Mouse (Mus musculus) spleen, adult 2 months (tissue): Measurements from ENCODE around the gene Slc35b4. TPM values are rescaled to one million over a fixed set of nuclear protein-coding genes. Genes with fewer than 3 reads are reported as not detected.

ENCODE experiments used
- DNase-seq, 2 experiments: peaks; one replicate each; pipeline versions ENCODE4 v3.0.0 to v3.0.0-alpha.2; 2012 to 2021; ENCODE audit warnings: low spot score in 2 of 2, low read depth in 1 of 2
- H3K27ac ChIP-seq: fragments of 200-500 bp; 2 replicates; pipeline ENCODE4 v1.5.1; 2012; ENCODE audit warnings: low read length, inconsistent platforms; ENCODE audit not compliant: insufficient read depth
- H3K27me3 ChIP-seq: fragments of 200-500 bp; 2 replicates; pipeline ENCODE4 v1.6.1; 2012; ENCODE audit warnings: mild to moderate bottlenecking, moderate library complexity, low read length, inconsistent platforms; ENCODE audit not compliant: control insufficient read depth, insufficient read depth
- H3K36me3 ChIP-seq: fragments of 200-500 bp; 2 replicates; pipeline ENCODE4 v1.6.1; 2012; ENCODE audit warnings: mild to moderate bottlenecking, low read length, inconsistent platforms; ENCODE audit not compliant: control insufficient read depth, insufficient read depth
- H3K4me1 ChIP-seq: fragments of 200-500 bp; 2 replicates; pipeline ENCODE4 v1.6.1; 2011; ENCODE audit warnings: inconsistent platforms; ENCODE audit not compliant: control insufficient read depth, insufficient read depth, insufficient read length
- H3K4me3 ChIP-seq: fragments of 200-500 bp; 2 replicates; pipeline ENCODE4 v1.5.1; 2011; ENCODE audit warnings: mild to moderate bottlenecking, inconsistent platforms; ENCODE audit not compliant: insufficient read depth, insufficient read length; ENCODE audit errors: extremely low read depth
- CTCF ChIP-seq: fragments of 200-500 bp; IDR thresholded peaks from 2 replicates; pipeline ENCODE4 v1.5.1; 2011; ENCODE audit warnings: mild to moderate bottlenecking, inconsistent platforms; ENCODE audit not compliant: insufficient read depth, insufficient read length, insufficient replicate concordance; ENCODE audit errors: extremely low read depth
- POLR2A ChIP-seq: fragments of 200-500 bp; IDR thresholded peaks from 2 replicates; pipeline ENCODE4 v1.6.1; 2011; ENCODE audit warnings: low read depth, low read length, inconsistent platforms
- WGBS: fragments of 180-500 bp; shearing (Covaris S2); methylation state at CpG from one replicate; pipeline ENCODE4 v1.1.7; 2018; 5-methylcytosine and 5-hydroxymethylcytosine counted together
- polyA plus RNA-seq: library from polyadenylated mRNA; depleted of rRNA; stranded (reverse); fragments of >200 nt; gene quantifications from 2 replicates; pipeline ENCODE4 v1.2.3, GENCODE M21; 2012; rRNA removed

Gene Slc35b4
- polyA plus RNA-seq, result 11.5 and 12.2 TPM in 2 replicates

DNA sequence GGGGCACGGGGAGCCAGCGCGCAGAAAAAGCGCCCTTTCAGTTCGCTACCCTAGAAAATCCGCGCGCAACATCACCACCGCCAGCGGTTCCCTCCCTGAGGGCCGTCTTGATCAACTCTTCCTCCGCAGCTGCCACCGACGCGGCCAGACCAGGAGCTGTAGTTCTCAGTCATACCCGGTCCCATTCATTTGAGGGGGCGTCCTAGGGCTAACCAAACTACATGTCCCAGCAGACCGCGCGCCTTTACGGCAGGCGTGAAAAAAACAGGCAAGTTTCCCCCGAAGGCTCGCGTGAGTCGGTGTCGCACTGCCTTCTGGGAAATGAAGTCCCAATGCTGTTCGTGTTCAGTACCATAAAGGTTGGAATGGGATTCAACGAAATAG is at the start of gene Slc35b4:
TSS of gene Slc35b4 (minus strand) at position 248 of the 384 bp plus-strand sequence.
- TF ChIP-seq CTCF (no peak), POLR2A (peak; percentile 48)
- H3K4me3 ChIP-seq, result peak within 1 kb of the TSS; percentile 77
- peak; percentile 90 to 95 for DNase-seq
- no peaks in the 10 kb centered on the region for H3K27me3 ChIP-seq
- H3K27ac ChIP-seq, result peak within 1 kb of the TSS; percentile 64
- WGBS, result under 1% methylated on average over 29 of the region's 29 CpGs
- peaks cover 5% of the 10 kb centered on the region for H3K4me1 ChIP-seq
- no peaks in the 10 kb centered on the region for H3K36me3 ChIP-seq

DNA sequence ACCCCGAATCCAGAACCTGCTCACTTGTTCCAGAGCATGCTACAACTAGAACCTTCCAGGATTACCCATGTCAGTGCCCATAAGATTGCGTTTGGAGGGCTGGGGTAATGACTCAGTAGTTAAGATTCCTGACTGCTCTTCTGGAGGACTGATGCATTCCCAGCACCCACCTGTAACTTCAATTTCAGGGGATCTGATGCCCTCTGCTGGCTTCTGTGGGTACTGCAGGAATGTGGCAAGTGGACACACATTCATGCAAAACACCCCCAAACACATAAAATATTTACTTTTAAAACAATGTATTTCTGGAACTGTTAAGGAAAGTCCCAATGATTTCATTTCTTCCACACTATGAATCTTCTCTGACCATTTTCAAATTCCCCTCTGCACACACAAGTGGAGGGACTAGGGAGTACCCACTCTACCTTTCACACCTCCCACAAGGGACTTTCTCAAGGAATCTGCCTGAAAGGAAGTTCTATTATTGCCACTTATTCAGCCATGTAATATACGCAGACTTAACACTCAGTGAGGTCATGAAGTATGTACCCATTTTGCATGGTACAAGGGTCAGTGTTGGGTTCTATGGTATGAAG is 48.2 kb upstream of the Slc35b4 start:
- DNase-seq, result no peak
- Histone ChIP-seq H3K4me1 (no peaks in the 10 kb centered on the region; the same call in 1 of the 2 replicates), H3K4me3 (no peak overlapping the region), H3K27me3 (no peaks in the 10 kb centered on the region), H3K27ac (no peak overlapping the region), H3K36me3 (no peaks in the 10 kb centered on the region)
- TF ChIP-seq POLR2A (no peak), CTCF (no peak)
- 91% methylated on average over 3 of the region's 3 CpGs for WGBS

DNA sequence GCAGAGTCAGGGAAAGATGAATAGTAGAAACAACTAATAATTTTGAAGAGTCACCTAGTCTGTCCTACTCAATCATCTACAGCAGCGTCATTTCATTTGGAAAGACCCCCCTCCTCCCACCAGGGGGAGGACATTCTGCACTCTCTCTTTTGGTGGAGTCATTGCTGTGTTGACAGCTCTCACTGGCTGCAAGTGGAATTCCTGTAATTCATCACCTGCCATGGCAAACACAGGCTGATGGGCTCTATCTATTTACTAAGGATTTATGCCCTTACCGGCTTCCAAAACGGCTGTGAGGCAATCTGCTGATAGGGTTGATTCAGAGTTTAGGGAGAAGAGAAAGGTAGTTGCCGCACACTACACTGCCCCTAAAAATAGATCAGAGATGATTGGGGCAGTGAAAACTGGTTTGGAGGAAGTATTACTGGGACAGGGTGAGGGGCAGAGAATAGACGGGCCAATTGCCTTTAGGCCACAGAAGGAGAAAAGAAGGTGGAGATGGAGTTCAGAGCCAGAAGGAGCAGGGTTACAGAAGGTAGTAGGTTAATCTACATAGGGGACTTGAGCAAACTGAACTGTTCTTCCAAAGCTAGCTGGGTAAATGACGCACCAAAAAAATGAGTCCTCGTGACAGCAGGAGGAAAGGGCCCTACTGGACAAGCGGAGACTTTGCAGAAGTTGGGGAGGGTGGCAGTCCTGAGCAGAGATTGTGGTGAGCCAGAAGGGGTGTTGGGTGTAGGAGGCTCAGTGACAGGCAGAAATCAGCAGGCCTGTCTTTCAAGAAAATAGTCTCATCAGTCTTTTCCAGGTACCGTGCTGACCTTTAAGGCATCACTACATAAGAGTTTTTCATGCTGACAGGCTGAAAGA is 39.8 kb upstream of the Slc35b4 start:
- no peaks in the 10 kb centered on the region for H3K36me3 ChIP-seq
- TF ChIP-seq CTCF, result no peak
- no peak for TF ChIP-seq POLR2A
- H3K27me3 ChIP-seq, result no peaks in the 10 kb centered on the region
- WGBS, result 37% methylated on average over 9 of the region's 9 CpGs
- DNase-seq, result no peak
- H3K4me1 ChIP-seq, result no peaks in the 10 kb centered on the region
- no peak overlapping the region for H3K4me3 ChIP-seq
- H3K27ac ChIP-seq, result no peak overlapping the region

DNA sequence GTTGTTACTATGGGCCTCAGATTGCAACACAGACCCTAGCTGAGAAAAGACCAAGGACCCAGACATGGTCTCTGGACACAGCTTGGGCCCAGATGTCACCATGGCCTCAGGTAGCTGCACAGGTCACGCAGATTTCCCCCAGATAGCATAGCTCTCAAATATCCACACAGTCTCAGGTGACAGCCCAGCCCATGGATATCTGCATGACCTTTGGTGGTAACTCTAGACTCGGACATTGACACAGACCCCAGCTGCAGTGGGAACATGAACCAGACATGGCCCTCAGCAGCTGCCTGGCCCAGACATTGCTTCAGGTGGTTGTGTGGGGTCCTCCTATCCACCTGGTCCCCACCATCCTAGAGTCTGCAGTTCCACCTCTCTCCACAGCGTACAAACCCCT is 28.8 kb upstream of the Slc35b4 start:
- TF ChIP-seq CTCF (no peak), POLR2A (no peak)
- no peak for DNase-seq
- H3K27me3 ChIP-seq, result no peaks in the 10 kb centered on the region
- H3K36me3 ChIP-seq, result no peaks in the 10 kb centered on the region
- WGBS, result 86% methylated on average over 3 of the region's 3 CpGs
- H3K27ac ChIP-seq, result no peak overlapping the region
- no peak overlapping the region for H3K4me3 ChIP-seq
- no peaks in the 10 kb centered on the region for H3K4me1 ChIP-seq

- no peaks in the 10 kb centered on the region for H3K27me3 ChIP-seq
- H3K4me3 ChIP-seq, result no peak overlapping the region
- H3K36me3 ChIP-seq, result no peaks in the 10 kb centered on the region
- TF ChIP-seq CTCF (peak; percentile 27; the same call in 1 of the 2 replicates), POLR2A (no peak)
- H3K4me1 ChIP-seq, result no peaks in the 10 kb centered on the region
- no peak overlapping the region for H3K27ac ChIP-seq
- DNase-seq, result peak in 1 of 2 experiments; percentile 19
- WGBS, result 49% methylated on average over 8 of the region's 8 CpGs
These were observed 28.2 kb upstream of the Slc35b4 start for GRCm38 (mm10) chr6:34204971-34205572.

DNA sequence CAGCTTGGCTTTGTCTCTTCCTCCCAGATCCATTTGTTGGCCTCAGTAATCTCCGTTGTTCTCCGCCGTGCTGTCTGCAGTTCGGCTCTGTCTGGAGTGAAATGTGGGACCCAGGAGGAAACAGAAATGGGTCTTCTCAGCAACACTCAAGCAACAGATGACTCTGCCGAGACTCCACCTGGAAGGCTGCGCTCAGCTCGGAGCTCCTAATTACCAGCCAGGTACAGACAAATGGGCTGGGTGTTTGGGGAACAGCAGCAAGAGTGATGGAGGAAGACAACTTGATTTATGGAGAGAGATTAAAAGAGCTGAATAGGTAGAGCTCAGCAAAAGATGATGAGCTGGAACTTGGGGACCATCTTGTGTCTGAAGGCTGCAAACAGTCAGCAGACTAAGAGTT is 26.6 kb upstream of the Slc35b4 start:
- Histone ChIP-seq H3K4me1 (no peaks in the 10 kb centered on the region), H3K27ac (no peak overlapping the region), H3K27me3 (no peaks in the 10 kb centered on the region), H3K4me3 (no peak overlapping the region), H3K36me3 (no peaks in the 10 kb centered on the region)
- no peak for DNase-seq
- no peak for TF ChIP-seq POLR2A
- TF ChIP-seq CTCF, result no peak
- 85% methylated on average over 7 of the region's 7 CpGs for whole genome bisulfite sequencing
